Mouse (Mus musculus) kidney, adult 9 months (tissue): ENCODE results near the gene Wdsub1.
A peak's percentile ranks its signal among the peaks of the same experiment; 100 is the strongest.

Experiments used
- DNase-seq: peaks from one replicate; pipeline ENCODE4 v3.0.0; 2022

The Wdsub1 gene

GRCm38 (mm10) chr2:59802722-59803387 lies 79.5 kb downstream of the Wdsub1 start:
- peak; percentile 44 for DNase-seq
